Mouse (Mus musculus) left cerebral cortex, adult 18-20 months (tissue): Measurements from ENCODE around the gene Gm10097. TPM values are rescaled to one million over a fixed set of nuclear protein-coding genes. Genes with fewer than 3 reads are reported as not detected.

Source experiments
- DNase-seq, 2 experiments: peaks; one replicate each; pipeline ENCODE4 v3.0.0; 2021 to 2022; ENCODE audit warnings: low spot score in 2 of 2, mixed read lengths in 1 of 2
- long read RNA-seq, 2 experiments: library from polyadenylated mRNA; stranded (forward); transcript quantifications; one replicate each; pipeline ENCODE4 v2.0.0; 2021
- total RNA-seq, 2 experiments: library from RNA; stranded (reverse); gene quantifications; 2 replicates each; pipeline ENCODE4 v1.2.3; 2021

The Gm10097 gene
- not detected for total RNA-seq
- long read RNA-seq, experiment 1 = 0 reads
- long read RNA-seq, experiment 2 = 0 reads

- no peak for DNase-seq
Measured at GRCm38 (mm10) chr10:5068676-5069265, at the start of gene Gm10097. Gene Gm10097, plus strand, starts transcription at chr10:5069192.

GRCm38 (mm10) chr10:5025906-5026305 lies 43.1 kb upstream of the Gm10097 start:
- no peak for DNase-seq

- no peak for DNase-seq
Measured at GRCm38 (mm10) chr10:5027208-5027607, 41.8 kb upstream of the Gm10097 start.

GRCm38 (mm10) chr10:5028301-5028700 lies 40.7 kb upstream of the Gm10097 start:
- DNase-seq = no peak

GRCm38 (mm10) chr10:5029161-5029560 lies 39.8 kb upstream of the Gm10097 start:
- DNase-seq = no peak

- DNase-seq = no peak
Measured at GRCm38 (mm10) chr10:5029883-5030282, 39.1 kb upstream of the Gm10097 start.

GRCm38 (mm10) chr10:5032192-5033048 lies 36.6 kb upstream of the Gm10097 start:
- DNase-seq = no peak

GRCm38 (mm10) chr10:5041254-5041653 lies 27.7 kb upstream of the Gm10097 start:
- DNase-seq = no peak

- DNase-seq = no peak
Measured at GRCm38 (mm10) chr10:5044481-5044880, 24.5 kb upstream of the Gm10097 start.

GRCm38 (mm10) chr10:5045213-5045612 lies 23.8 kb upstream of the Gm10097 start:
- no peak for DNase-seq

GRCm38 (mm10) chr10:5045671-5046070 lies 23.3 kb upstream of the Gm10097 start:
- no peak for DNase-seq

- no peak for DNase-seq
Measured at GRCm38 (mm10) chr10:5056243-5056735, 12.7 kb upstream of the Gm10097 start.

- no peak for DNase-seq
Measured at GRCm38 (mm10) chr10:5056940-5057339, 12.1 kb upstream of the Gm10097 start.

GRCm38 (mm10) chr10:5057661-5058060 lies 11.3 kb upstream of the Gm10097 start:
- no peak for DNase-seq

- DNase-seq = no peak
Measured at GRCm38 (mm10) chr10:5058876-5059275, 10.1 kb upstream of the Gm10097 start.

GRCm38 (mm10) chr10:5059983-5060382 lies 9.0 kb upstream of the Gm10097 start:
- no peak for DNase-seq

- DNase-seq = no peak
Measured at GRCm38 (mm10) chr10:5067113-5067512, 1.9 kb upstream of the Gm10097 start.

- no peak for DNase-seq
Measured at GRCm38 (mm10) chr10:5070168-5070940, 1.4 kb downstream of the Gm10097 start.

- DNase-seq = no peak
Measured at GRCm38 (mm10) chr10:5070941-5071231, 1.9 kb downstream of the Gm10097 start.

- DNase-seq = no peak
Measured at GRCm38 (mm10) chr10:5072054-5072453, 3.1 kb downstream of the Gm10097 start.

GRCm38 (mm10) chr10:5075724-5076123 lies 6.7 kb downstream of the Gm10097 start:
- no peak for DNase-seq

- DNase-seq = peak; percentile 25 to 37
Measured at GRCm38 (mm10) chr10:5079945-5080468, 11.0 kb downstream of the Gm10097 start.
